Mouse (Mus musculus) embryonic stem cell, embryonic (primary cell): ENCODE results near the gene Atp8a2.

Experiments used
- CTCF ChIA-PET, 4 experiments: fragments of 300-600 bp in 2 of 4; fragments of 350-600 bp in 2 of 4; sonication (Branson Sonifier 250); formaldehyde crosslinking; loops; one replicate each; lab custom pipeline; 2022; ENCODE audit warnings: inconsistent platforms in 2 of 4; lab: Charles Lee
- POLR2A ChIA-PET, 4 experiments: fragments of 300-600 bp in 2 of 4; fragments of 350-600 bp in 2 of 4; sonication (Branson Sonifier 250); formaldehyde crosslinking; loops; one replicate each; lab custom pipeline; 2022; ENCODE audit warnings: antibody characterized with exemption in 4 of 4, inconsistent platforms in 1 of 4; lab: Charles Lee

The Atp8a2 gene

DNA sequence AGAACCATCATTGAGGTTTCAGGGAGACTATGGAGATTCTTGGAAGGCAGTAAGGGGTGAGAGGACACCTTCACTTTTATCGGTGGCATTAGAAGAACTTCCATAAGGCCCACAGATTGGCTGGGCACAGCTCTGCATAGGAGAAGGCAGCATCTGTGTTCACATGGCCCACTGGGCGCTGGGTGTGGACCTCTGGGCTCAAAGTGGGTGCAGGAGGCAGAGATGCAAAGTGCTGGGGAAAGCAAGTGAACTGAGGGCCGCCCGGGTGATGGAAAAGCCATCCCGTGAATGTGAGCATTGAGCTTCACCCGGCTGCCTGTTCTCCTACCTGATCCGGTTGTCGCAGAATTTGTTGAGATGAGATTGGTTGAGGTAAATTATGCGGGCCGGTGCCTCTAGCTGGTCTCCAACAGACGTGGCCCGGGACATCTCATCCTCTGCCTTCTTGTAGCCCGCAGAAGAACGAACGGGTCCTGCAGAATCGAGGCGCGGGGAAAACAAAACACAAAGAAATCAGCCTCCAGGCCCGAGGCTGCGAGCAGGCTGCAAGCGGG is 110.6 kb downstream of the Atp8a2 start:
- CTCF ChIA-PET: no interaction called here
- POLR2A ChIA-PET: no interaction called here

GRCm38 (mm10) chr14:60082771-60083170 is 114.2 kb downstream of the Atp8a2 start:
- ChIA-PET CTCF (no interaction called here), POLR2A (no interaction called here)

DNA sequence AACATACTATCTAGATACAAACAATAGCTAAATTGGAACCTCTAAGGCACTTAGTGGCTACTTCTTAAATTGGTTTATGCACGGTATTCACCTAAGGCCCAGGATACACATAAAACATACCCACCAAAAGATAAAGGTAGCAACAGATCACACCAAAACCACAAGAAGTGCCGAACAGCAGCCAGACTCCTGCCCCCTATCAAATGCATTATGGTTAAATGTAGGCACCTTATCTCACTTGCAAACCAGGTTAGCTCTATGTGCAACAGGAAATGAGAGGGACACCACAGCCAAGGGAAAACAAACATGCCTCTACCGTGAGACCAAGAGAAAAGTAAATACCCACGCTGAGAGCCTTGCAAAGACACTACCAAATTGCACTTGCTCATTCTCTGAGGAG is 124.5 kb downstream of the Atp8a2 start:
- CTCF ChIA-PET: no interaction called here
- POLR2A ChIA-PET: interaction anchor here in 1 of 4 experiments (0.9 kb wide), 1 partner anchor 22 kb away, joined by 3 read pairs; no protein-coding TSS in a partner anchor

DNA sequence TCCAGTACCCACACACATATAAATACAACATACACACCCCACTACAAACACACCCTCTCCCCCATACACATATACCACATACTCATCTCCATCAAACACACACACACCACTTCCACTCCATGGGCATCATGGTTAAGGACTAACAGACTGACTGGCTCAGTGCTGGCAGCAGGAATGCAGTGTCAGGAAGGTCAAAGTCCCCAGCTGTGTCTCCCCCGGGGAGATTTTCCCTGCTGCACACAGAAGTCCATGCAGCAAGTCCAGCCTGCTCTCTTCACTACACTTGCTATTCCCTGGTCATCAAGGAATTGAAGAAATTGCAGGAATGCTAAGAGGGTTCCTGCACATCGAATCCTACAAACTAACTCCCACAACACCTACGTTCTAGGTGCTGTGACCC is 131.8 kb downstream of the Atp8a2 start:
- ChIA-PET POLR2A (no interaction called here), CTCF (interaction anchor here in 1 of 4 experiments (0.6 kb wide), 1 partner anchor 50 kb away, joined by 5 read pairs; no protein-coding TSS in a partner anchor)

GRCm38 (mm10) chr14:60061023-60061422 is 136.0 kb downstream of the Atp8a2 start:
- CTCF ChIA-PET: no interaction called here
- POLR2A ChIA-PET: no interaction called here

DNA sequence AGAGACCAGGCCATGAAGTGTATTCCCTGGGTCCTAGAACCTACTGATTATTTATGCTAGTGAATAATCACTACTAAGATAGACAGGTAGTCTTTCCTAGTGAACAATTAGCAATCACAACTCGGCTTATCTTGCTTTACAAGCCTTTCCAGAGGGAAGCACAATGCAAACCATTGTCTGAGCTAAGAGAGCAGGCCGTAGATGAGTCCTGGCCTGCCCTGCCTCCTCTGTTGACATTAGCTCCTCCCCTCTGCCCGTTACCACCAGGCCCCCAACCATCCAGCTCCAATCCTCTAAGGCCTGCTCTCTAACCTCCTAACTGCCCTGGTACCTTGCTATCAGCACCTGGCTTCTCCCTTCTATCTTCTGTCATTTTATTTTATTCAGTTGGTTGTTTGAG is 138.1 kb downstream of the Atp8a2 start:
- ChIA-PET POLR2A (no interaction called here), CTCF (no interaction called here)

GRCm38 (mm10) chr14:60055231-60055630 is 141.7 kb downstream of the Atp8a2 start:
- POLR2A ChIA-PET: no interaction called here
- CTCF ChIA-PET: no interaction called here

DNA sequence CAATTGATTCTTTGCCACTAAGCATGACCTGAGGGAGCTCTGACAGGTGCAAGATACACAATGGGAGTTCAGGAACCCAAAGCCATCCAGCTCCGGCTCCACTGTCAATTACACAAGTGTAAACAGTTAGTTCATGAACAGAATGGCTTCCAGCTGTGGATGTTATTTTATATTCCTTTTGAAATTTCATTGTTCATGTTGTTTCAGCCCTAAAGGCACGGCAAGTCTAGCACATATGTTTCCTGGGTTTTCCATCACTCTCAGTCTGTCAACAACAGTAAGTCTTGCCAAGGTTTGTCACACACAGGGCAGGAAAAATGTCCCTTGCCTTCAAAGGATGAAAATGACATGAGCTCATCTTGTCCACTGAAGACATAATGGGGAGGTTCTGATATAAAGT is 166.3 kb downstream of the Atp8a2 start:
- POLR2A ChIA-PET: no interaction called here
- CTCF ChIA-PET: no interaction called here

- ChIA-PET CTCF (no interaction called here), POLR2A (no interaction called here)
These were observed 169.8 kb downstream of the Atp8a2 start for GRCm38 (mm10) chr14:60027139-60027538.

DNA sequence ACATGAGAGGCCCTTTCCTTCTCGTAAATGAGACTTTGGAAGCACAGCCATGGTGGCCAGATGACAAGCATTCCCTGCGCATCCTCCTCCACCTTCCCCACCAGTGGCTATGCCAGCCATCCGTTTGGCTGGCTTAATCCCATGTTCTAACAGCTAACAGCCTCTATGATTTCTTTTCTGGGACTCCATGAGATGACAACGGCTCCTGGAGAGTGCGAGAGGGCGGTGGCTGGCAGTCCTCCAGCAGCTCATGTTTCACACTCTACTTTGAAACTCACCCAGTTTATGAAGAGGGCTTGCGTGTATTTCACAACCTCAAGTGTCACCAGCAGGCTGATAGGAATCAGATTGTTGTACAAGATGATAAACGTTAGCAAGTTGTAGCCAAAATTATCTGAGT is 170.3 kb downstream of the Atp8a2 start:
- ChIA-PET CTCF (no interaction called here), POLR2A (no interaction called here)

DNA sequence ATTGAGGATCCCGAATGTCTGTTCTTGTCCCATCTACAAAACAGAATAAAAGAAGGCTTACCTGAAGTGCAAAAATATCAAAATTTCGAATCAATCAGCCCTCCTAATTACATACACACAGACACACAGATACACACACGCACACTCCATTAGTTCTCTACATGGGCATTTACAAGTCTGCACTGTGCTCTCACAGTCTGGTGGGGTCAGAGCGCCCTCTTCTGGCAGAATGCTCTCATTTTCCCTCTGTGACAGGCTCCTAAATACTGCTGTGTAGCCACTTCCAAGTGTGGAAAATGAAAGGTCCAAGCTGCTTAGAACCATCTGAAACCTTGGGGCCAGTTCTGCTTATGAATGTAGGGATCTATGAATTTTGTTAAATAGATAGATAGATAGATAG is 181.1 kb downstream of the Atp8a2 start:
- CTCF ChIA-PET: interaction anchor here (0.6 to 2.0 kb wide), 18 partner anchors 16 to 462 kb away, joined by 3 to 12 read pairs (median 4); no protein-coding TSS in a partner anchor

DNA sequence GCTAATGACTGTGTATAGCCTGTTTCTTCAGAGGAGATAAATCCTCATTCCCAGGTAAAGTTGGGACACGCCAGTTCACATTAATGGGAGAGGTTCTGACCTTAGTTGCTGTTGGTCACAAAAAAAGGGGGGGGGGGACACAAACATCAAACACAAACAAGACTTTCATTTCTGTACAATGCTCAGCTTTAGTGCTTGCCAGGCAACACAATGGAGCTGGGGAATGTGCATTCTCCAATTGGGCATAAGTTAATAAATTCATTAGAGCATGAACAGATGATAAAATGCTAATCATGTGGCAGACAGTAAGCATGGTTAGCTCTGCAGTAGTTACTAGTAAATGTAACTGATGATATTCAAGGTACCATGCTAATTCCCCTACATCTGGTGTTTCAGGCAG is 195.2 kb downstream of the Atp8a2 start:
- POLR2A ChIA-PET: no interaction called here
- CTCF ChIA-PET: no interaction called here

More for the DNA sequence above, 181.1 kb downstream of the Atp8a2 start:
- POLR2A ChIA-PET: no interaction called here

DNA sequence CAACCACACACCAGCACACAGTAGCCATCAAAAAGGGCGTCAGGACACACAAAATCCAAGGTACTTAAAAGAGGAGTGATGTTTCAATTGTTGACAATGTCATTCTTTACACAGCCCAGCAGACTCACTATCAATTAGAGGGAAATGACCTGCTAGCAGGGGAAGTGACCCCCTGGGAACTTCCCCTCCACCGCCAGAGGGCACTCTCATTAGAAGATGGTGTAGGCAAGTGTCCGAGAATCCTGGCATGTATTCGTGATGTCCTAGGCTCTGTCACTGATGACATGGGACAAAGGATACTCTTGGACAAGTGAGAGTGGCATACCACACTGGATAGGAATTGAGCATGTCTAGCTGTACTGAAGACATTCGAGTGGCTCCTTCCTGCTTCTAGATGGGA is 208.1 kb downstream of the Atp8a2 start:
- CTCF ChIA-PET: no interaction called here
- POLR2A ChIA-PET: no interaction called here

DNA sequence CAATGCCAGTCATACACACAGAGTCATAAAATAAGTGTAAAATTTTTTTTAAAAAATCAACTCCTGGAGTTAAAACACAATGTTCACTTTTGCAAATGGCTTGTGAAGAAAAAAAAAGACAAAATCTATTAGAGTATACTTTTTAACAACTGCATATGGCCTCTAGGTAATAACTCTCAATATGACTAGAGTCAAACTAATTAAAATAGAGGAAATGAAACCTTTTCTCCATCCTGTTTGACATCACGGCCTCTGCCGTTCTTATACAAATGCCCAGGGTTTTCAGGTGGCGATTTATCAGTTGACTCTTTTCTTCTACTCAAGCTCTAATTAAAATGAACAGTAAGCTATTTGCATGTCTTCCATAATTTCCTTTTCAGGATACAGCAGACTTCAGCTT is 209.0 kb downstream of the Atp8a2 start:
- ChIA-PET CTCF (interaction anchor here in 3 of 4 experiments (0.6 to 1.7 kb wide), 4 partner anchors 10 to 350 kb away, joined by 3 read pairs; no protein-coding TSS in a partner anchor), POLR2A (interaction anchor here in 1 of 4 experiments (0.5 kb wide), 1 partner anchor 397 kb away, joined by 8 read pairs; no protein-coding TSS in a partner anchor)

GRCm38 (mm10) chr14:59978007-59978406 is 219.0 kb downstream of the Atp8a2 start:
- ChIA-PET CTCF (interaction anchor here in 2 of 4 experiments (0.6 to 1.4 kb wide), 3 partner anchors 10 to 12 kb away, joined by 3 read pairs; no protein-coding TSS in a partner anchor), POLR2A (no interaction called here)

DNA sequence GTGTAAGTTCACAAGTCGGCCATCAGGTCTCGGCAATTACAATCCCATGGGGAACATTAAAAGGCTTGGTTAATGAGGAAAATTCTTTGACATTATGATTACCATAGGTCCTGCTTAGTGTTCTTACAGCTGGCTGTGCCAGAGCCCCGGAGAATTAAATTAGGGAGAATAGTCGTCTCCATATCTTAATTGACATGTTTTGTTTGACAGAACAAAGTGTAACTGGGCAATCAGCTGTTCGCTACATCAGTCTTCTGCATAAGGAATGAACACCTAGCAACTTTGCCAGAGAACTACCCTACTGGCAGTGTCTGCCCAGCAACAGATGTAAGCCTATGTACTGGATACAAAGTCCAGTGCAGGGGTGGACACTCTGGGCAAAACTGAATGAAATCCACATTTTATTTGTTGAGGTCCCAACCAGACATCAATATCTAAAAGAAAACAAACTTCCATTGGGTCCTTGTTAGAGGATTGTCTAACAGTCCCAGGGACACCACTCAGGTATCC is 225.7 kb downstream of the Atp8a2 start:
- POLR2A ChIA-PET: no interaction called here
- CTCF ChIA-PET: no interaction called here

GRCm38 (mm10) chr14:59969485-59970134 is 227.4 kb downstream of the Atp8a2 start:
- POLR2A ChIA-PET: no interaction called here
- CTCF ChIA-PET: interaction anchor here in 1 of 4 experiments (1.2 kb wide), 1 partner anchor 360 kb away, joined by 3 read pairs; no protein-coding TSS in a partner anchor

DNA sequence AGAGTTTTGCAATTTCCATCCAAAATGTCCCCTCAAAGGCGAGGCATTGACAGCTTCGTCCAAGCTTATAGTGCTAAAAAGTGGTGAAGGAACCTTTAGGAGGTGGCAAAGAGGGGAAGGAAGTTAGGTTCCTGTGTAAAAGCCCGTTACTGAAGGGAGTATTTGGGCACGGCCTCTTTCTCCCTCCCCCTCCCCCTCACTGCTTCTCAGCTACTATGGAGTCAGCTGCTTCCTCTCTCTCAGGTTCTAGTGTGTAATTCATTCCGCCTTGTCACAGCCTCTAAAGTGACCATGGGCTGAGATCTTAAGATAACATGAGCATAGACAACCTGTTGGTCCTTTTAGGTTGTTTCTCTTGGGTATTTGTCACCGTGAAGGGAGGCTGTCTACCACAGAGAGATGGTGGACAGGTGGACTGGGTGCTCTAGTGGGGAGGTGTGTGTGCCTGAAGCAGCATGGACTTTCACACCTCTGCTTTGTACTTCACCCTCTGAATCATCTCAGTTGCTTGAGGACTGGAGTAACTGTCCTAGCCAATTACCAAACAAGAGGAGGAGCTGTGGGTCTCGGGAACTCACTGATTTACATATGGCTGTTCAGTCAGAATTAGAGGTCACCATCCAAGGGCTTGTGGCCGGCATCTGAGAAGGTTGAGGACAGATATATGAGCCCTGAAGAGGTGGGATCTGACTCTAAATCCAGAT is 229.0 kb downstream of the Atp8a2 start:
- POLR2A ChIA-PET: interaction anchor here in 1 of 4 experiments (0.6 kb wide), 1 partner anchor 758 kb away, joined by 3 read pairs; no protein-coding TSS in a partner anchor
- CTCF ChIA-PET: no interaction called here

DNA sequence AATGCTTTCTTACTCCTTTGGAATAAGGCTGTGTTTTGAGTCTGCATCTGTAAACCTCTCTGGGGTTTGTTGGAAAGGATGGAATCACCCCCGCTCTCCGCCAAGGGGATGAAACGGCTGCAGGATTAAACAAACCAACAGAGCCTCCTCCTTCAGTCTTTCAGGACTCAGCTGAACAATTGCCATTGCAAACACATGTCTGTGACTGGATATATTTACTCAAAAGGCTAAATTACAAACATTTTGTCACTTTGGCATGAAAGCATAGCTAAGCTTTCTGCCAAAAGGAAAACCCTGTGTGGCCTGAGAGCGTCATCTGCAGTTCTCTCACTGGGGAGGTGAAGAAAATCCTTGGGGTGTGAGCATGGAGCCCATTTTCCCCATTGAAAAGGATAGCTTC is 230.0 kb downstream of the Atp8a2 start:
- ChIA-PET CTCF (no interaction called here), POLR2A (no interaction called here)

DNA sequence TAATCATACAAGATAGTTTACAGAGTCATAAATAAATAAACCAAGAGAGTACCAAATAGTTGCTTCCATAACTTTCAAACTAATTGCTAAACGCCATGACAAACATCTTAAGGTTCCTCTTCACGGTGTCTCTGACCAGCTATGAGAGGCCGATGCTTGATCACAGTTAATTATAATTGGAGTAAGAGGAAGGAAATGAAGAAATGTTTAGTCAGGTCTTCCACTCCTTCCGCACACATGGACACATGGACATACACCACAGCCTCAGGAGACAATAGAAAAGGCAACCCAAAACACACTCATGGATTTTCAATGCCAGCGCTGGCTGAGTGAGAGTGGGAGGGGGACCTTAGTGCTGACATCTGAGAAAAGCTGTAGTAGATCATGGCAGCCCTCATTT is 232.4 kb downstream of the Atp8a2 start:
- ChIA-PET CTCF (no interaction called here), POLR2A (no interaction called here)
